Mouse (Mus musculus) G1E (cell line): ENCODE results near the gene Dab1.

Experiments
- CTCF ChIP-seq: IDR thresholded peaks from 2 replicates; pipeline ENCODE4 v1.5.1; 2012; ENCODE audit warnings: low read depth, low read length, inconsistent platforms, mixed read lengths
- GATA1 ChIP-seq: IDR thresholded peaks from 2 replicates; pipeline ENCODE4 v1.6.1; 2012; ENCODE audit warnings: borderline replicate concordance, low read length, inconsistent platforms, mixed read lengths
- GATA2 ChIP-seq: IDR thresholded peaks from 2 replicates; pipeline ENCODE4 v1.6.1; 2012; ENCODE audit warnings: low read depth, low read length, inconsistent platforms, borderline replicate concordance
- POLR2AphosphoS5 ChIP-seq: IDR thresholded peaks from 2 replicates; pipeline ENCODE4 v1.6.1; 2012; ENCODE audit warnings: low read depth, low read length, inconsistent platforms; ENCODE audit not compliant: insufficient replicate concordance
- TAL1 ChIP-seq: conservative IDR thresholded peaks from 2 replicates; pipeline ENCODE4 v1.6.1; 2012; ENCODE audit warnings: low read depth, low read length, inconsistent platforms, mixed read lengths

- TF ChIP-seq CTCF (no peak), TAL1 (no peak), GATA1 (no peak), POLR2AphosphoS5 (no peak), GATA2 (no peak)
Observed at GRCm38 (mm10) chr4:104374191-104374590, 755.0 kb downstream of the Dab1 start.
